Mouse (Mus musculus) E14TG2a.4 (cell line): Measurements from ENCODE around the gene Hinfp.
A peak's percentile ranks its signal among the peaks of the same experiment; 100 is the strongest.

ENCODE experiments used
- H3K27me3 ChIP-seq: 2 replicates; pipeline ENCODE4 v1.6.1; 2014; ENCODE audit warnings: low read length, control low read depth; ENCODE audit not compliant: insufficient read depth
- H3K36me3 ChIP-seq: 2 replicates; pipeline ENCODE4 v1.6.1; 2014; ENCODE audit warnings: low read length, control low read depth; ENCODE audit not compliant: insufficient read depth
- H3K4me1 ChIP-seq: replicated peaks from 2 replicates; pipeline ENCODE4 v1.6.1; 2014; ENCODE audit warnings: low read depth, low read length, control low read depth
- H3K4me3 ChIP-seq: replicated peaks from 2 replicates; pipeline ENCODE4 v1.5.1; 2014; ENCODE audit warnings: mild to moderate bottlenecking, low read length
- H3K9me3 ChIP-seq: 2 replicates; pipeline ENCODE4 v1.6.1; 2014; ENCODE audit warnings: low read length, control low read depth
- CTCF ChIP-seq: conservative IDR thresholded peaks from 2 replicates; pipeline ENCODE4 v1.5.1; 2014; ENCODE audit warnings: low read length
- NANOG ChIP-seq: IDR thresholded peaks from 2 replicates; pipeline ENCODE4 v1.6.1; 2014; ENCODE audit warnings: borderline replicate concordance, low read length, mixed read lengths
- POU5F1 ChIP-seq: IDR thresholded peaks from 2 replicates; pipeline ENCODE4 v1.6.1; 2014; ENCODE audit warnings: low read length, borderline replicate concordance

The Hinfp gene

DNA sequence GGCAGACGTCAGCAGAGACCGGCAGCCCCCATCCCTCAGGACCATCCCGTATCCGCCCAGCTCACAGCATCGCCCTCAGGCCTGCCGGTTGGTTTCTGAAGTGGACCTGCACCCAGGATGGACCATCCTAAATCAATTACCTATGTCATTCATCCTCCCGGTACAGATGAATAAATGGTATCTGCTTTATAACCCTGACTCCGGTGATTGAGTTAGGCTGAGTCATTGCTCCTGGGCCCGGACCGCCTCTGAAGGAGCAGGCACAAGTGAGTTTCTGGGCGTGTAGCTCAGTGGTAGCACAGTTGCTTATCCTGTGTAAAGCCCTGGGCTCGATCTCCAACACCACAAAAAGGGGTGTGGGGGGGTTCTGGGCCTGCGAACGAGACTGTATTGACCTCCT is 44.1 kb downstream of the Hinfp start:
- Histone ChIP-seq H3K4me3 (no peak overlapping the region), H3K9me3 (no peaks in the 10 kb centered on the region), H3K36me3 (no peaks in the 10 kb centered on the region), H3K4me1 (peaks cover 46% of the 10 kb centered on the region), H3K27me3 (0 out of 2 replicates have a peak, but pooled peaks cover 12% of the 10 kb centered on the region)
- TF ChIP-seq POU5F1 = no peak
- no peak for TF ChIP-seq NANOG
- TF ChIP-seq CTCF = no peak

- Histone ChIP-seq H3K4me3 (no peak overlapping the region), H3K36me3 (no peaks in the 10 kb centered on the region), H3K4me1 (peaks cover 35% of the 10 kb centered on the region), H3K9me3 (no peaks in the 10 kb centered on the region), H3K27me3 (0 out of 2 replicates have a peak, but pooled peaks cover 7% of the 10 kb centered on the region)
- TF ChIP-seq NANOG (no peak), CTCF (no peak), POU5F1 (no peak)
Measured at GRCm38 (mm10) chr9:44259014-44259413, 46.5 kb downstream of the Hinfp start.

DNA sequence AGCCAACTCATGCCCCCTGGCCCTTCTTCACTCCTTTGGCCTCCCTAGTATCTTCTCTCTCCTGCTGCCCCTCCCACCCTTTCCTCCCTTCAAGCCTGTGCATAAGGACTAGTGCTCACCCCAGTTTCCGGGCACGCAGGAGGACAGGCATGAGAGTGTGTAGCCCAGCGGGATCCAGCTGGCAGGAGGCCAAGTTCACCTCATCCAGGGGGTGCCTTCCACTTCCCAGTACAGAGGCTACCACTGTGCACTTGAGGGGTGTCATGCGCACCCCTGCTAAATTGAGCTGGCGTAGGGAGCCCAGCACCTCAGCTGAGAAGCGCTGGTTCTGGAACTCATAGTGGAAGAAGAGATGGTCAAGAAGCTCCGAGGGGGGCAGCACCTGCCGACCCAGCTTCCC is 49.3 kb downstream of the Hinfp start:
- H3K36me3 ChIP-seq = no peaks in the 10 kb centered on the region
- H3K9me3 ChIP-seq = no peaks in the 10 kb centered on the region
- no peak for TF ChIP-seq CTCF
- no peak for TF ChIP-seq NANOG
- TF ChIP-seq POU5F1 = no peak
- H3K27me3 ChIP-seq = peaks cover 23% of the 10 kb centered on the region
- peaks cover 36% of the 10 kb centered on the region for H3K4me1 ChIP-seq
- H3K4me3 ChIP-seq = 0 out of 2 replicates have a peak overlapping the region, but pooled peaks have one; percentile 17

DNA sequence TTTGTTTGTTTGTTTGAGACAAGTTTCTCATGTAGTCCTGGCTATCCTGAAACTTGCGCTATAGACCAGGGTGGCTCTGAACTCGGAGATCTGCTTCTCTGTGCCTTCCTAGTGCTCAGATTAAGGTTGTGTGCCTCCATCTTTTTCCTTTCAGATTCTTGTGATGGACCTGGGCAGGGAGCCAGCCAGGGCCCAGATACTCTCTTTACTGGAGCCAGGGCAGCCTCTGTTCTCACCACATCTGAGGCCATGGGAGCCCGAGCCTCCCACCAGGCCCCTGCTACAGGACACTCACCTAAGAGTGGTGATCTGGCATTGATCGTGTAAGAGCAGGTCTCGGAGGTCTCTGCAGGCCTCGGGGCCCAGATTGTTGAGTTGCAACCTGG is 50.3 kb downstream of the Hinfp start:
- Histone ChIP-seq H3K4me3 (no peak overlapping the region), H3K27me3 (peaks cover 26% of the 10 kb centered on the region), H3K4me1 (peaks cover 42% of the 10 kb centered on the region), H3K9me3 (no peaks in the 10 kb centered on the region), H3K36me3 (no peaks in the 10 kb centered on the region)
- TF ChIP-seq NANOG = no peak
- no peak for TF ChIP-seq POU5F1
- no peak for TF ChIP-seq CTCF

- Histone ChIP-seq H3K36me3 (no peaks in the 10 kb centered on the region), H3K27me3 (peaks cover 31% of the 10 kb centered on the region), H3K9me3 (no peaks in the 10 kb centered on the region), H3K4me3 (no peak overlapping the region), H3K4me1 (peaks cover 47% of the 10 kb centered on the region)
- TF ChIP-seq POU5F1 = no peak
- TF ChIP-seq CTCF = no peak
- no peak for TF ChIP-seq NANOG
Measured at GRCm38 (mm10) chr9:44254508-44255135, 50.8 kb downstream of the Hinfp start.

DNA sequence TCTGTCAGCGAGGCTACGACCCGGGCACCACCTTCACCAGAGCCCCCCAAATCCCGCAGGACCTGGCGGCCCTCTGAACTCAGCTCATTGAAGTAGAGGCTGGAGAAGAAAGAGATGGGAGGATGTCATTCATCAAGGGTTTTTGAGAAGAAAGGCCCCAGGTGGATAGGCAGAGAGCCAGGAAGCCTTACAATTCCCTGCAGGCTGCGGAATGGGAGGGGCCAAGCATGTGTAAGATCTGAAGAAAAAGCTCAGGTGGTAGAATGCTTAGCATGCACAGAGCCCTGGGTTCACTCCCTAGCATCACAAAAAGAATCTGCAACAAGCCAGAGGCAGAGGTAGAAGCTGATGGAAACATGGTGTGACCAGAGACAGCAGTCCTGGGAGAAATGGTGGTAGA is 52.0 kb downstream of the Hinfp start:
- Histone ChIP-seq H3K4me1 (peaks cover 59% of the 10 kb centered on the region), H3K36me3 (no peaks in the 10 kb centered on the region), H3K9me3 (no peaks in the 10 kb centered on the region), H3K4me3 (peak overlapping the region; percentile 46), H3K27me3 (peaks cover 42% of the 10 kb centered on the region)
- TF ChIP-seq NANOG (no peak), CTCF (no peak), POU5F1 (no peak)

GRCm38 (mm10) chr9:44251314-44251713 is 54.2 kb downstream of the Hinfp start, which contains the start of gene Pdzd3:
TSS of gene Pdzd3 (minus strand) at chr9:44251471.
- H3K4me1 ChIP-seq = peaks cover 61% of the 10 kb centered on the region
- peak within 1 kb of the TSS; percentile 55; the same call in 1 of the 2 replicates for H3K4me3 ChIP-seq
- H3K9me3 ChIP-seq = no peaks in the 10 kb centered on the region
- TF ChIP-seq CTCF (no peak), NANOG (no peak), POU5F1 (no peak)
- no peaks in the 10 kb centered on the region for H3K36me3 ChIP-seq
- peaks cover 54% of the 10 kb centered on the region for H3K27me3 ChIP-seq

- H3K27me3 ChIP-seq = peaks cover 54% of the 10 kb centered on the region
- no peaks in the 10 kb centered on the region for H3K36me3 ChIP-seq
- peaks cover 58% of the 10 kb centered on the region for H3K4me1 ChIP-seq
- peak overlapping the region; percentile 55; the same call in 1 of the 2 replicates for H3K4me3 ChIP-seq
- H3K9me3 ChIP-seq = no peaks in the 10 kb centered on the region
- TF ChIP-seq NANOG (no peak), POU5F1 (no peak), CTCF (no peak)
Measured at GRCm38 (mm10) chr9:44250445-44250844, 55.0 kb downstream of the Hinfp start.
